Mouse (Mus musculus) spleen, adult 2 months (tissue): ENCODE data around the gene Eif2ak3.

Source experiments
- CTCF ChIP-seq: fragments of 200-500 bp; IDR thresholded peaks from 2 replicates; pipeline ENCODE4 v1.5.1; 2011; ENCODE audit warnings: mild to moderate bottlenecking, inconsistent platforms; ENCODE audit not compliant: insufficient read depth, insufficient read length, insufficient replicate concordance; ENCODE audit errors: extremely low read depth
- POLR2A ChIP-seq: fragments of 200-500 bp; IDR thresholded peaks from 2 replicates; pipeline ENCODE4 v1.6.1; 2011; ENCODE audit warnings: low read depth, low read length, inconsistent platforms

GRCm38 (mm10) chr6:70830552-70830951 lies 13.8 kb upstream of the Eif2ak3 start:
- TF ChIP-seq CTCF, result no peak
- TF ChIP-seq POLR2A, result no peak
